Mouse (Mus musculus): ENCODE data around the gene Clptm1.
A peak's percentile ranks its signal among the peaks of the same experiment; 100 is the strongest.
"Not testable (repeated sequence)": the region's sequence is repeated elsewhere in the genome, so short reads cannot be mapped to it uniquely, and the experiment has no call there.

Clptm1 gene

DNA sequence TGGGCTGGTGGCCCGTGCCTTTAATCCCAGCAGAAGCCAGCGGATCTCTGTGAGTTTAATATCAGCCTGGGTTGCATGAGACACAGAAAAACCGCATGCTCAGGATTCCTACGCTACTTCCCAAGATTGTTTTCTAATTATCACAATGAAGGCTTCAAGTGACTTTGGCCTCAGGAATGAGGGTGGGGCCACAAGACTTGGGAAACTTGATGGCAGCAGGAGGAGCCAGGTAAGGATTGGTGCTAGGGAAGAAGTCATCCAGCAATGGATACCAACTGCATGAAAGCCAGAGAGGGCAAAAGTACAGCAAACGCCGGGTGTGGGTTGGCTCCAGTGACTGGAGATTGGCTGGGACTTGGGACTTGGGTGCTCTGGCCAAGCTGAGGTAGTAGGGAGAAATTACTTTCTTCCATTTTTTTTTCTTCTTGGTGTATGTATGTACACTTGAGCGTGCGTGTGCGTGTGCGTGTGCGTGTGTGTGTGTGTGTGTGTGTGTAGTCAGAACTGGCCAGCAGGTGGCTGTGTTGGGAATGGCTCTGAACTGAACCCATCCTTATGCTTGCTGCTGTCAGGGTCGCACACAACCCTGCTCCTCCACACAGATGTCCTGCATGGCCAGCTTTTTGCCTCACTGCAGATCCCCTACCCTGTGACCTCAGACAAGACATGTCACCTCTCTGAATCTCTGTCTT, 55.0 kb downstream of the Clptm1 start:
- DNase-seq (ENCODE audit: extremely low spot score): no peak

GRCm38 (mm10) chr7:19607291-19607690, 57.5 kb downstream of the Clptm1 start:
- DNase-seq (ENCODE audit: extremely low spot score): no peak

DNA sequence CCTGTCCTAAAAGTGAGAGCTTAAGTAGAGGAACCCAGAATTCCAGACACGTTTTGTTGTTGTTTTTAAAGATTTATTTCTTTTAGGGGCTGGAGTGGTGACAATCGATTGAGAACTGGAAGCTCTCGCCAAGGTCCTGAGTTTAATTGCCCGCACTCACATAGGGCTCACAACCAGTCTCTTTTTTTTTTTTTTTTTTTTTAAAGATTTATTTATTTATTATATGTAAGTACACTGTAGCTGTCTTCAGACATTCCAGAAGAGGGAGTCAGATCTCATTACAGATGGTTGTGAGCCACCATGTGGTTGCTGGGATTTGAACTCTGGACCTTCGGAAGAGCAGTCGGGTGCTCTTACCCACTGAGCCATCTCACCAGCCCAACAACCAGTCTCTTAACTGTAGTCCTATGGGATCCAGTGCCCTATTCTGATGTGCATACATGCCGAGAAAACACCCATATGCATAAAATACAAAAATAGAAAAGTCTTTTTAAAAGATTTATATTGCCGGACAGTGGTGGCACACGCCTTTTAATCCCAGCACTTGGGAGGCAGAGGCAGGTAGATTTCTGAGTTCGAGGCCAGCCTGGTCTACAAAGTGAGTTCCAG, 60.1 kb downstream of the Clptm1 start:
- not testable (repeated sequence) for DNase-seq (ENCODE audit: extremely low spot score)

DNA sequence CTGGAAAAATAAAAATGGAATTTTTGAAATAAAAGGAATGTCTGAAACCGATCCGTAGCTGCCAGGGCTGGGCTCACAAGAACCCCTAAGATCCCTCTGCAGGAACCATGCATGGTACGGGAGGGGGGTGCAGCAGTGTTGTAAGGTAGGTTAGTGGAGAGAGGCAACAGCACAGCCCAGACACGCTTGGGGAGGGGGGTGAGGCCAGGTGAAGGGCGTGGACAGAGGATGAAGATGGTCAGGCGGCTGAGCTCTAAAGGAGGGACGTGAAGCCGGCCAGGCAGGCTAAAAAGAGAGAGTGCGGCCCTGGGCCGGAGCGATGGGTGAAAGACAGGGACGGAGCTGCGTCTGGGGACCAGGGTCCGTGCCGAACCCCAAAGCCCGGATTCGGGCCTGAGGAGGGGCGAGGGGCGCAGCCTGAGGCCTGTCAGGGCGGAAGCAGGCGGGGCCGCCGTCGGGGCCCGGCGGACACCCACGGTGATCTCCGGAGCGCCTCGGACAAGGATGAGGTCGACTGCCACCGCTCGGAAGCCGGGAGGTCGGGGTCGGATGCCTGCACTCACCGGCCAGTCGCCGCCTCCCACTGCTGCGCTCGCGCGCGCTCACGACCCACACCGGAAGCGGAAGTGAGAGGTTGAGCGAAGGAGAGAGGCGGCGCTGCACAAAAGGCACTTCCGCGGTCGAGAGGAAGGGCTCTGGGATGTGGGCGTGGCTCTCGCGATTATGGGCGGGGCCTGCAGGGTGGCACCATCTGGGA, 60.8 kb downstream of the Clptm1 start, which contains the start of gene Clasrp:
Gene Clasrp (minus strand): TSS at position 638 of the 757 bp plus-strand sequence.
- DNase-seq (ENCODE audit: extremely low spot score): peak; percentile 95

GRCm38 (mm10) chr7:19603055-19603454, 61.8 kb downstream of the Clptm1 start:
- DNase-seq (ENCODE audit: extremely low spot score): no peak

DNA sequence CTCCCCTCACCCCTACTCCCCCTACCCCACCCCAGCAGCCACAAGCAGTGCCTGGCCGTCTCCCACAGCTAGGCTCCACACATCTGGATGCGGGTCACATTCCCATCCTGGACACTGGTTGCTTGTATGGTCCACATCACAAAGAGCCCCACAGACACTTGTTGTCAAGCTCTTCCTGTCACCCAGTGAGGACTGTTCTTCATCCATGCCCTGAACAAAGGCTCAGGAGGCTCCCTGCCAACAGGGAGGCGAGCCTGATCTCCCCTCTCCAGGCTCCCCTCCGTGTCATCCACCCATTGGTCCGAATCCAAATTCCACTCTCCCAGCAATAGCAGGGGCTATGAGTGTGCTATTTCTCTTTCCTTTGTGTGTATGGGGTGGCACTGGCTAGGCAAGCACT, 64.3 kb downstream of the Clptm1 start:
- DNase-seq (ENCODE audit: extremely low spot score): no peak

DNA sequence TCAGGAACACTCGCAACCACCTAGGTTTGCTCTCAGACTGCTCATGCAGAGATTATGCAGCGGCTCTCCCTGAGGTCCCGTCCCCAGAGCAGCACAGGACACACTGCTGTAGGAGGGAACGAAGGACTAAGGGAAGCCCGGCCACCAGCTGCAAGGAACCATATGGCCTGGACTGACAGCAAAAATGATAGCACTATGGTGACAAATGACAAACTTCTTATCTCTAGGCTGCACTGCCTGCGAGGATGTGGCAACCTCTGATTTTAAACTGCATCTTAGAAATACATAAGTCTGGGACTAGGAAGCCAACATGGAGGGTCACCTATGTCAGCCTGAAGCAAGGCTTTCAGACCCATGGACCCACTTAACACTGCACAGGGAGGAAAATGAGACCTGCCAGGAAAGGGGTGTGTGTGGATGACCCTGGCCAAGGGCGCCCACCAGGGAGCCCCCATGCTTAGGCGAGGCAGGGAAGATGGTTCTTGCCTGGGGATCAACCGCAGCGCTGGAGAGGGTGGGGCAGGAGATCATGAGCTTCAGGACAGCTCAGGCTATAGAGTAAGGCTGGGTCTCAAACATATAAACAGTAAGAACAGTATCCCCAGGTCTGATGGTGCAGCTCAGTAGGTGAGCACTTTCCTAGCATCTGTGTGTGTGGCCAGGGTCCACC, 71.6 kb downstream of the Clptm1 start:
- no peak for DNase-seq (ENCODE audit: extremely low spot score)

DNA sequence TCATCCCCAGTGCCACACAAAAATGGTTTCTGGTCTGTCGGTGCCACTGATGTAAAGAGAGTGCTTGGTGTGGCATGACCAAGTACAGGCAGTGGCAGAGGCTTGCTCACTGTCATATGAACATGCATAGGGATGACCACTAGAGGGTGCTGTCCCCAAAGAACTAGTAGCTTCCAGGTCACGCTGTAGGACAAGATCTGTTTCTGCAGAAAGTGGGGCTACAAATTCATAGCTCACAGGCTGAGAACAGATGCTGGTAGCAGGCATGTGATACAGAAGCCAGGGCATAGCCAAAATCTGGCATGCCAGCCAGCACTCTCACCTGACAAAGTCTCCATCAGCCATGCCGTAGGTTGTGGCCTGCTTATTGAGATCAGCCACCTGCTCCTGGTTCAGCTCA, 74.9 kb downstream of the Clptm1 start:
- peak; percentile 71 for DNase-seq (ENCODE audit: extremely low spot score)

DNA sequence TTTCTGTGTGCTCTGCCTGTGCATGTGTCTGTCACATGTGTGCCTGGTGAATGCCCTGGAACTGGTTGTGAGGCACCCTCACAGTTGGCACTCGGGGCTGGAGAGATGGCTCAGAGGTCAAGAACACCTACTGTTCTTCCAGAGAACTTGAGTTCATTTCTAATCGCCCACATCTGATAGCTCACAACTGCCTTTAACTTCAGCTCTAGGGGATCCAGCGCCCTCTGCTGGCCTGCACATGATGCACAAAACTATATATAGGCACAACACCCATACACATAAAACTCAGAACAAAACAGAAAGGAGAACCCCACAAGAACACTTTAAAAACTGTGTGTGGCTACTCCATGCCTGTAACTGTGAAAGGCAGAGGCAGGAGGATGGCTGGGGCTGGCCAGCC, 75.6 kb downstream of the Clptm1 start:
- DNase-seq (ENCODE audit: extremely low spot score): no peak

DNA sequence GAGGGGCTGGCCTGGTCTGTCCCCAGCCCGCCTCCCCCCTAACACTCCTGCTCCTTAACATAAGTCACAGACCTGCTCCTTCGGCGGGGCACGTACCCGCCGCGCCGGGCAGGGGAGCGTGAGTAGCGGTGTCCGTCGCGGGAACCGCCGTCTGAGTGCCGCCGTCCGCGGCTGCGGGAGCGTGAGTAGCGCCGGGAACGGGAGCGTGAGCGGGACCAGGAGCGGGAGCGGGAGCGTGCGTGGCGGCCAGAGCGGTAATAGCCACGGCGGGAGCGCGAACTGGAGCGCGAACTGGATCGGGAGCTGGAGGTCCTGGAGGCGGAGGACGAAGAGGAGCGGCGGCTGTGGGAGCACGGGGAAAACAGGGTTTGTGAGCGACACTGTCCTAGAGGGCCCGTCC, 78.6 kb downstream of the Clptm1 start:
- no peak for DNase-seq (ENCODE audit: extremely low spot score)

Measured in embryo, embryonic 9.5 days (tissue).